Mouse (Mus musculus): ENCODE results near the gene Padi3.

Gene Padi3

GRCm38 (mm10) chr4:140779803-140780397, 30.5 kb downstream of the Padi3 start:
- DNase-seq: peak; percentile 42 to 68

- no peak for DNase-seq
Observed at GRCm38 (mm10) chr4:140776623-140777022, 33.8 kb downstream of the Padi3 start.

DNA sequence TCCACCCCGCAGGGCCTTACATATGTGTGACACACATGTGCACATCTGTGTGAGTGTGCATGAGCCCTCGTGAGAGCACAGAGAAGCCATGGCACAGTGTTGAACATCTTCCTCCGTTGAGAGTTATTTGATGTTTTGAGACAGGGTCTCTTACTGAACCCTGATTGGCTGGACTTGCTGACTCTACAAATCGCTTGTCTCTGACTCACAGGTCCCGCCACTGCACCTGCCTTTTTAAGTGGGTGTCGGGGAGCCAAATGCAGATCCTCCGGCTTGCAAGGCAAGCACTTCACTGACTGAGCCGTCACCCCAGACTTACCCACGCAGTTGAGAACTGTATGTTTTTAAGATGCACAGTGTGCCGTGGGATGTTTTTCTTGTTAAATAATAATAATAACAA, 34.6 kb downstream of the Padi3 start:
- DNase-seq: no peak

- no peak for DNase-seq
Observed at GRCm38 (mm10) chr4:140774893-140775292, 35.6 kb downstream of the Padi3 start.

DNA sequence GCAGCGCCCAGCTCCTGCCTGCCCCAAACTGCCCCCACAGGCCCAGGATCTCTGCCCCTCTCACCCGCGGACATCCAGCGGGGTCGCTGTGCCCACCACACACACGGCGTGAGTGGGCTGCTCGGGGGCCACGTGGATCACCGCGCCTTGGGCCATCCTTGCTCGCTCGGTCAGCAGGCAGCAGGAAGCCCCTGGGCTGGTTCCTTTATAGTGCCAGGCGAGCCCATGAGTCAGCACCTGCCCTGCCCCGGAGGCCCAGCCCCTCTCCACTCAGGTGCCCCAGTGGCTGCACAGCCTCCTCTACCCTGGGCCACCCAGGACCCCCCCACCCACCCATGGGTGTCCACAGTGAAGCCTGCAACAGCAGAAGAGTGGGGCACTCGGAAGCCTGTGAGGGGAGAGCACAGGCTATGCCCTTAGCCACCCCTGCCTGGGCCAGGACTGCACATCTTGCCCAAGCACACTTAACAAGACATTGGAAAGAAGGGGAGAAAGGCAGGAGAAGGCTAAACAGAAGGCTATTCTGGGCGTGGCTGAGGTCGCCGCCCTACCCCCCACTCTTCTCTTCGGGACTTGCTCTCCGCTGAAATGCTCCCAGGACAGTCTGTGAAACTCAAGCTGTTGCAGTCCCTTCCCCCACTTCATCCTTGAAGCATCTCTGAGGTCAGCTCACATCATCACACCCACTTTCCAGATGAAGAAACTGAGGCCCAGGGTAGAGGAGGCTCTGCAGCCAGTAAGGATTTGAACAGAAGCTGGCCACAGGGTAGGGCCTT, 36.2 kb downstream of the Padi3 start, which contains the start of gene Padi4:
Gene Padi4 (minus strand): TSS at position 212 of the 776 bp plus-strand sequence.
- DNase-seq: no peak

- peak; percentile 40 to 60 for DNase-seq
Observed at GRCm38 (mm10) chr4:140771091-140771490, 39.4 kb downstream of the Padi3 start.

DNA sequence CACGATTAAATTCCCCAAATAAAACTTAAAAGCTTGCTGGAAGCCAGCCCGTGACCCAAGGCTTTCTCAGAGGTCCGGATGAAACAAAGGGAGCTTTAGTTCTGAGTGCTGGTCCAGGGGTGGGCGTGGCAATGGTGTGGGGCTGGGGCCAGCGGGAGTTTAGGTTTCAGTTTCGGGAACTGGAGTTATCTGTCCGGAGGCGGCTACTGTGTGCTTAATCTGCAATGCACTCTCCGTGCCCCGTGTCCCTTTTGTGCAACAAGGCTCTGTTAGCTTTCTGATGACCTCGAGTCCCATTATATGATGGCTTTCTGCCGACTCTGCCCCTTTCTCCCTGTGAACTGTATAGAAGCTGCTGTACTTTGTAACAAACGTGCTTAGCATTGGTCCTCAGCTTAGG, 40.0 kb downstream of the Padi3 start:
- DNase-seq: peak; percentile 75 to 81

GRCm38 (mm10) chr4:140768973-140769372, 41.5 kb downstream of the Padi3 start:
- no peak for DNase-seq

- no peak for DNase-seq
Observed at GRCm38 (mm10) chr4:140765936-140766335, 44.5 kb downstream of the Padi3 start.

GRCm38 (mm10) chr4:140763158-140763557, 47.3 kb downstream of the Padi3 start:
- DNase-seq: peak; percentile 78 to 82

- no peak for DNase-seq
Observed at GRCm38 (mm10) chr4:140761601-140762000, 48.8 kb downstream of the Padi3 start.

DNA sequence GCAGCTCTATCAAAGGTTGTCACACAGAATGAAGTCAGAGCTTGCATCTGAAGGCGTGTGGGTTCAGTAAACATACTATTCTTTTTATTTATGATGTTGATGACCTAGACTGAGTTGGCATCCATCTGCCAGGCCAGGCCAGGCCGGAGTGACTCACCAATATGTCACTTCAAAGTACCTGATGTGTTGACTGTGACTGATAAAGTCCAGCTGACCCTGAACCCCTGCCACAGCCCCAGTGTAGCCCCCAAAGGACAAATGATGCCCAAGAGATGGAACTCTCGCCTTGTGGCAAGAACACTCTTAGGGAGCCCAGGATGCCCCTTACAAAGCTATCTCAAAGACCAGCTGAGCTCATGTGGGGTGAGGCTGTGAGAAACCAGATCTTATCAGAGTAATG, 54.6 kb downstream of the Padi3 start:
- no peak for DNase-seq

DNA sequence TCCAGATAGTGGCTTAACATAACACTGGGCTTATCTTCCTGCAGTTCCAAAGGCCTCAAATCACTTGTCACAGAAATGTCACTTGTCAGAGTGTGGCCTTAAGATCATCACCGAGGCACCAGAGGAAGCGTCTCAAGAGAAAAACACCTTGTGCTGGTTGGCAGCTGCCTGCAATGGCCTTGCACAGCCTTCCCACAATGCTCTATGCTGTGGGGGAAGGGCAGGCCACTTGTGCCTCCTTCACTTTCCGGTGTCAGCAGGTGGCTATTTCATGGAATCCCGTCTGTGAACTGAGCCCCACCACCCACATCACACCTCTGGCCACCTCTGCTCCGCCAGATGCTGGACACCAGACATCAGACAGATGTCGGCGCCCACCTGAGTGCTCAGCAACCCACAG, 57.1 kb downstream of the Padi3 start:
- no peak for DNase-seq

GRCm38 (mm10) chr4:140750328-140750727, 60.1 kb downstream of the Padi3 start:
- peak; percentile 62 to 75 for DNase-seq

DNA sequence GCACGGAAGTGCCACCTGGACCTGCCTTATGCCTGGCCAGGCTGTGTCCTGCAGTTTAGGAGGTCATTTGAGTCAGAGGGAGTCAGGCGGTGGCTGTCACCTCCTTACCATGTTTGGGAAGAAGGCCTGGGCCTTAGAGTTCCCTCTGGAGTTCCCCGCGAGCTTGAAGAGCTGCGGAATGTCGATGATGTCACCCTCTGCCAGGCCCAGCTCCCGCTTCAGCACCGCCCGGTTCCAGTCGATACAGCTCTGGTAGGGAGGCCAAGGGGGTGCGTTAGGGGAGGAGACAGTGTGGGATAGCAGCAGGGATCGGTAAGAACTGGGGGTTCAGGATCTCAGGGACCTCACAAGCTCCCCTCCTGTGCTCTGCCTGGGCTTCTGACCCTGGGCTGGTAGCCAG, 62.5 kb downstream of the Padi3 start:
- peak in 1 of 2 experiments; percentile 26 for DNase-seq

DNA sequence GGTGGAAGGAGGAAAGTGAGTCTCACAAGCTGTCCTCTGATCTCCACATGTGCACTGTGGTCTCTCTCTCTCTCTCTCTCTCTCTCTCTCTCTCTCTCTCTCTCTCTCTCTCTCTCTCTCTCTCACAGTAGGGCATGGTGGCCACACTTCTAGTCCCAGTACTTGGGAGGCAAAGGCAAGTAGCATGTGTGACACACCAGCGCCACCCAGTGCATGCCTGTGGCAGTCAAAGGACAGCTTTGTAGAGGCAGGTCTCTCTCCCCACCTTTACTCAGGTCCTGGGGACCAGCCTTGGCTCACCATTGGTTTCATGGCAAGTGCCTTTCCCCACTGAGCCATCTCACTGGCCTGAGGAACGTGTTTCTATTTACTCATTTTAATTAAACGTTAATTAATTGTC, 65.8 kb downstream of the Padi3 start:
- peak; percentile 64 to 70 for DNase-seq

DNA sequence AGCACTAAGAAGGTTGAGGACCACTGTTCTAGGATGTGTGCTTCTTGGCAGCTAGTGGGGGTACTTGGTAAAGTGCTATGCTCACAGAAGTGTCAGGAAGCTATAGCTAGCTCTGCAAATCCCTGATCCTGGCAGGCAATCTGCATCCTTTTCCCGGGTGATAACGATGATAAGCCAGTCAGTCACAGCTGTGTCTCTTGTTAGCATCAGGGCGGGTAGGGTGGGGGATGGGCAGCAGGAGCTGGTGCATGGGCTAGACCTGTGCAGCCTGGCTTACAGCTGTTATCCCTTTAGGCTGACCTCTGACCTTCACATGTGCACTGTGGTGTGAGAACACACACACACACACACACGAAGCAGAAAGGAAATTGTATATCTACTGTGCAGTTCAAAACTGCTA, 67.4 kb downstream of the Padi3 start:
- DNase-seq: no peak

DNA sequence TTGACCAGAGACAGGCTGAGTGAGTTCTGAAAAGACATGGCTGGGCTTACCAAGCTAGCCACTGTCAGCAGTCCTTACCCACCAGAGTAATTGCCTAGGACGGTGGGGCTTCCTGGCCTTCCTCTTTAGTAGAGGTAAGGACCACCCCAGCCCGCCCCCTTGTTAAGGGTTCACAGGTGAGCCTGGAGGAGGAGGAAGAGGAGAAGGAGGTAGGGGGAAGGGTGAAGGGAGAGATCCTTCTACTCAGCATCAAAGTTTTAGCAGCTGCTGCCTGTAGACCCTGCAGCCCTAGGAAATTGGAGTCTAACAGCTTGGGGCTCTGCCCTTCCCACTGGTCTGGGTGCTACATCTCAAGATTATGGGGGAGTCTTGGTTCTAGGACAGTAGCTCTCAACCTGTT, 67.9 kb downstream of the Padi3 start, which contains the start of gene Padi6:
Gene Padi6 (minus strand): TSS at position 101 of the 400 bp plus-strand sequence.
- no peak for DNase-seq

DNA sequence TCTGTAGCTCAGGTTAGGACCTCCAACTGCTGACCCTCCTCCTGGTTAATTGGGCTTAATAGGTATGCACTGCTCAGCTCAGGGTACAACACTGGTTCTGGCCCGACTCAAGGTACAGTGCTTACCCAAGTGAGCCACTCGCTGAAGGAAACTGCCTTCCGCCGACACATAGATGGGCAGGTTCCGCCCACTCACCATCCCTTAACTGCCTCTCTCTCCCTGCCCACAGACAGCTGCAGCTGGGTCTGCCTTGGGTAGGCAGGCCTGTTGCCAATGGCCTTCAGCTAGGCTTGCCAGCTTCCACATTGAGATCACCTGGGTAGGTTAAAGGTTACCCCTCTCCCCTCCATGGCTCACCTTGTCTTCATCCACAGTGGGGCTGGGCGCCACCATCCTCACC, 69.0 kb downstream of the Padi3 start:
- DNase-seq: no peak

DNA sequence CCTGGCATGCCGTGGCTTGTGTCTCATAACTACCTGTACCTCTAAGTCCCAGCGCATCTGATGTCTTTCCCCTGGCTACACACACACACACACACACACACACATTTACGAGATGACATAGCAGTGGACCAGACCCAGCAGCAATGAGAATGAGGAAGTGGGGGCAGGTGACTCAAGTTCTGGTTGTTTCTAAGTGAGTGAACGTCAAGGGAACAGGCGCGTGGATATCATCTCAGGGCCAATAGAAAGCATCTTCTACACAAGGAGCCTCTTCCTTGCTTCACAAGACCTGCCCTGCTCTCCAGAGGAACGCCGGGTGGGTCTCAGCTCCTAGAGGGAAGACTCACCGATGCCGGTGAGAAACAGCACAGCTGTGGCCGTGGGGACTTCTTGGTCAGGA, 69.8 kb downstream of the Padi3 start:
- DNase-seq: no peak

Data from kidney, postnatal 4 days (tissue).